12 mouse cellular contexts compared by ENCODE assay signal in the genomic region with DNA sequence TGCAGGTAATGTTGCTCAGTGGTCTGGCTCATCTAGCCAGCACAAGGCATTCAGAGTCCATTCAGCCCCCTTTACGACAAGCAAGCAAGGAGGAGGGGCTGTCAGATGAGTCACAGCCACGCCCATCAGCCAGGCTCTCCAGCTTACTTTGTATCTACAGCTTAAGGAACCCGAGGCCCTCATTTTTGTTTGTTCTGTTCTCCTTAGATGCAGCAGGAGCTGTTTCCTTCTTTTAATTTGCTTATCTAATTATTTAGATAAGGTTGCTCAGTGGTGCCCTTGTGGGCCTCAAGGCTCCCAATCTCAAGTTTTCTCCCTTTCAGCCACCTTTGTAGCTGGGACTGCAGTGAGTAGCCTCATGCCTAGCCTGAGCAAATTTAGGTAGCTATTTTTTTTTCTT. TPM values are rescaled to one million over a fixed set of nuclear protein-coding genes. Genes with fewer than 3 reads are reported as not detected.
DNase-seq lines count a peak whose midpoint lies in the region; ATAC-seq and TF ChIP-seq lines count a peak whose summit lies in the region.
"Had no signal": no experiment of that assay in that cellular context is flagged by ENCODE, and none has a peak within 500 bp of the region (broad histone marks: within the 10 kb centered on the region; RNA-seq: fewer than 3 reads in every experiment).

No protein-coding gene starts in this region.

- no peak overlapping the region for H3K9ac ChIP-seq in intestine, embryonic 16.5 days (ENCODE audit: low read depth, low read length)
- no peak overlapping the region for H3K9ac ChIP-seq in stomach, postnatal 0 days (ENCODE audit: low read length)
- H3K9ac ChIP-seq: hindbrain, embryonic 15.5 days; limb, embryonic 13.5 days had no signal

- no peak overlapping the region for H3K4me3 ChIP-seq in lung, adult 2 months (replicated peaks; ENCODE audit: extremely low read depth, low read depth, low read length)
- no peak overlapping the region for H3K4me3 ChIP-seq in intestine, embryonic 16.5 days (ENCODE audit: low read length)
- H3K4me3 ChIP-seq in stomach, postnatal 0 days (ENCODE audit: low read depth, low read length), result no peak overlapping the region
- H3K4me3 ChIP-seq: gastrocnemius, adult 2 months; hindbrain, embryonic 15.5 days; layer of hippocampus, adult 2 months; limb, embryonic 13.5 days had no signal

- H3K4me1 ChIP-seq in lung, adult 2 months (ENCODE audit: control insufficient read depth, insufficient read depth, low read length), result no peaks in the 10 kb centered on the region; the same call in 1 of the 2 replicates
- H3K4me1 ChIP-seq in intestine, embryonic 16.5 days (ENCODE audit: control insufficient read depth, insufficient read depth, low read length), result no peaks in the 10 kb centered on the region
- no peaks in the 10 kb centered on the region for H3K4me1 ChIP-seq in stomach, postnatal 0 days (replicated peaks; ENCODE audit: control insufficient read depth, insufficient read depth)
- H3K4me1 ChIP-seq: hindbrain, embryonic 15.5 days; limb, embryonic 13.5 days had no signal

- intact Hi-C loops in left cerebral cortex, postnatal 4 days (cut with DNase I), result no loop called here

- TF ChIP-seq CTCF in lung, adult 2 months (IDR thresholded peaks at IDR 0.05; ENCODE audit: insufficient read depth, low read length), result no peak
- TF ChIP-seq CTCF in stomach, postnatal 0 days (IDR thresholded peaks at IDR 0.05; ENCODE audit: low read depth), result no peak

- no peaks in the 10 kb centered on the region for H3K36me3 ChIP-seq in intestine, embryonic 16.5 days (ENCODE audit: control insufficient read depth, insufficient read depth, low read length)
- no peaks in the 10 kb centered on the region for H3K36me3 ChIP-seq in stomach, postnatal 0 days (ENCODE audit: control insufficient read depth, insufficient read depth, low read length)
- H3K36me3 ChIP-seq: hindbrain, embryonic 15.5 days; limb, embryonic 13.5 days had no signal

- TF ChIP-seq POLR2A in lung, adult 2 months (IDR thresholded peaks at IDR 0.05; ENCODE audit: borderline replicate concordance, extremely low read depth, low read depth, low read length), result no peak

- no peak for TF ChIP-seq EP300 in stomach, postnatal 0 days (optimal IDR thresholded peaks at IDR 0.05)

- H3K4me2 ChIP-seq in intestine, embryonic 16.5 days (ENCODE audit: low read depth, low read length), result no peak overlapping the region
- H3K4me2 ChIP-seq in stomach, postnatal 0 days (replicated peaks; ENCODE audit: low read depth), result no peak overlapping the region
- H3K4me2 ChIP-seq: hindbrain, embryonic 15.5 days; limb, embryonic 13.5 days had no signal

- no peaks in the 10 kb centered on the region for H3K9me3 ChIP-seq in intestine, embryonic 16.5 days (ENCODE audit: control insufficient read depth, low read length)
- no peaks in the 10 kb centered on the region for H3K9me3 ChIP-seq in stomach, postnatal 0 days (ENCODE audit: control insufficient read depth, low read length)
- H3K9me3 ChIP-seq: hindbrain, embryonic 15.5 days; limb, embryonic 13.5 days had no signal

- WGBS in lung, adult 2 months, result 23% methylated on average over 3 of the region's 3 CpGs
- 11% methylated on average over 3 of the region's 3 CpGs for WGBS in intestine, embryonic 16.5 days
- WGBS in stomach, postnatal 0 days, result 15% methylated on average over 3 of the region's 3 CpGs

- ATAC-seq in intestine, embryonic 16.5 days, result peak; percentile 68
- peak; percentile 79 for ATAC-seq in stomach, postnatal 0 days (ENCODE audit: low FRiP score, low TSS enrichment)

- H3K27ac ChIP-seq in intestine, embryonic 16.5 days (ENCODE audit: low read length), result no peak overlapping the region
- H3K27ac ChIP-seq in stomach, postnatal 0 days (replicated peaks), result no peak overlapping the region
- H3K27ac ChIP-seq: gastrocnemius, adult 2 months; hindbrain, embryonic 15.5 days; layer of hippocampus, adult 2 months; limb, embryonic 13.5 days had no signal

- H3K27me3 ChIP-seq in intestine, embryonic 16.5 days (replicated peaks; ENCODE audit: control insufficient read depth, insufficient read depth, low read length), result no peaks in the 10 kb centered on the region
- H3K27me3 ChIP-seq in stomach, postnatal 0 days (ENCODE audit: control insufficient read depth, insufficient read depth, low read length), result no peaks in the 10 kb centered on the region
- H3K27me3 ChIP-seq: hindbrain, embryonic 15.5 days; limb, embryonic 13.5 days had no signal

- peak; percentile 52 for DNase-seq in lung, postnatal 36 days
- DNase-seq in lung, adult 2 months, result no peak
- peak; percentile 31 for DNase-seq in c-Kit-negative CD71-positive TER-119-positive erythroid progenitor cells, embryonic 14.5 days (ENCODE audit: low read depth, low spot score)
- peak; percentile 78 for DNase-seq in stomach, postnatal 0 days (ENCODE audit: low spot score)
- DNase-seq in left cerebral cortex, postnatal 4 days, result no peak
- no peak for DNase-seq in layer of hippocampus, adult 18-20 months (ENCODE audit: low spot score in 2 of 2)
- DNase-seq: gastrocnemius, adult 2 months; thymus, postnatal 4 days had no signal

RNA-seq across cellular contexts. Expression of a gene that starts 20.3 kb away (rescaled TPM):
- polyA plus RNA-seq in lung, adult 2 months (2012; rRNA removed), result 12.7 and 19.4 TPM in 2 replicates
- polyA plus RNA-seq in intestine, embryonic 16.5 days (2015; fragmentation: Nextera tagmentation; extraction: Ambion mirVana), result 31.2 and 33.4 TPM in 2 replicates
- polyA plus RNA-seq in stomach, postnatal 0 days (2015; fragmentation: Nextera tagmentation; extraction: Ambion mirVana), result 16.7 and 18.1 TPM in 2 replicates
- total RNA-seq in left cerebral cortex, postnatal 4 days (2021), result 100 to 1,000 TPM in 1 of 2 experiments, 10 to 100 TPM in 1; 89.8 to 106 TPM
- total RNA-seq in layer of hippocampus, adult 18-20 months (2021), result 10 to 100 TPM; 79.3 to 80.0 TPM

RNA-seq across cellular contexts. Expression of a gene that starts 45.0 kb away (rescaled TPM):
- 3.6 and 3.7 TPM in 2 replicates for polyA plus RNA-seq in lung, adult 2 months (2012; rRNA removed)
- polyA plus RNA-seq in intestine, embryonic 16.5 days (2015; fragmentation: Nextera tagmentation; extraction: Ambion mirVana), result 16.4 and 16.8 TPM in 2 replicates
- polyA plus RNA-seq in stomach, postnatal 0 days (2015; fragmentation: Nextera tagmentation; extraction: Ambion mirVana), result 5.7 and 6.0 TPM in 2 replicates
- total RNA-seq in left cerebral cortex, postnatal 4 days (2021), result 10 to 100 TPM; 30.8 to 31.7 TPM
- 1 to 10 TPM; 8.4 to 9.3 TPM for total RNA-seq in layer of hippocampus, adult 18-20 months (2021)

Comparison
In these comparisons a context has a peak if more than half of its experiments do, and no peak if none do; other contexts are left out.
1. DNase-seq: peak in lung, postnatal 36 days (single experiment), c-Kit-negative CD71-positive TER-119-positive erythroid progenitor cells, embryonic 14.5 days (single experiment) and stomach, postnatal 0 days (single experiment); none in lung, adult 2 months (single experiment), left cerebral cortex, postnatal 4 days (single experiment) and layer of hippocampus, adult 18-20 months (0 of 2).